Mouse (Mus musculus) lung, adult 2 months (tissue): ENCODE data around the gene Slc39a10. TPM values are rescaled to one million over a fixed set of nuclear protein-coding genes. Genes with fewer than 3 reads are reported as not detected.
A peak's percentile ranks its signal among the peaks of the same experiment; 100 is the strongest.

Experiments used
- DNase-seq: peaks from one replicate; pipeline ENCODE4 v3.0.0; 2022
- H3K4me1 ChIP-seq: fragments of 200-500 bp; 2 replicates; pipeline ENCODE4 v1.6.1; 2011; ENCODE audit warnings: low read length; ENCODE audit not compliant: control insufficient read depth, insufficient read depth
- H3K4me3 ChIP-seq: fragments of 200-500 bp; replicated peaks from 2 replicates; pipeline ENCODE3; 2011; ENCODE audit warnings: low read depth, mild to moderate bottlenecking, control low read depth, low read length; ENCODE audit errors: extremely low read depth
- CTCF ChIP-seq: fragments of 200-500 bp; IDR thresholded peaks from 2 replicates; pipeline ENCODE4 v1.5.1; 2011; ENCODE audit warnings: mild to moderate bottlenecking, low read length, control low read depth; ENCODE audit not compliant: insufficient read depth
- POLR2A ChIP-seq: fragments of 200-500 bp; IDR thresholded peaks from 2 replicates; pipeline ENCODE4 v1.6.1; 2011; ENCODE audit warnings: low read depth, mild to moderate bottlenecking, control low read depth, low read length, borderline replicate concordance; ENCODE audit errors: extremely low read depth
- WGBS: fragments of 180-500 bp; shearing (Covaris S2); methylation state at CpG from one replicate; pipeline ENCODE4 v1.1.7; 2018; 5-methylcytosine and 5-hydroxymethylcytosine counted together
- polyA plus RNA-seq: library from polyadenylated mRNA; depleted of rRNA; stranded (reverse); fragments of >200 nt; gene quantifications from 2 replicates; pipeline ENCODE4 v1.2.3, GENCODE M21; 2012

The Slc39a10 gene
- polyA plus RNA-seq, 1 experiment: 8.1 TPM

- Histone ChIP-seq H3K4me3 (peak overlapping the region; percentile 73), H3K4me1 (peaks cover 8% of the 10 kb centered on the region)
- no peak for DNase-seq
- peak; percentile 24; the same call in 1 of the 2 replicates for TF ChIP-seq POLR2A
- no peak for TF ChIP-seq CTCF
- 2% methylated on average over 74 of the region's 75 CpGs for WGBS
Measured at GRCm38 (mm10) chr1:46852600-46853272, 39.9 kb downstream of the Slc39a10 start.

GRCm38 (mm10) chr1:46852216-46852599 lies 40.4 kb downstream of the Slc39a10 start:
- no peak for TF ChIP-seq CTCF
- TF ChIP-seq POLR2A: no peak
- WGBS: 3% methylated on average over 4 of the region's 4 CpGs
- Histone ChIP-seq H3K4me3 (peak overlapping the region; percentile 73), H3K4me1 (peaks cover 8% of the 10 kb centered on the region)
- no peak for DNase-seq

- TF ChIP-seq POLR2A (no peak), CTCF (no peak)
- Histone ChIP-seq H3K4me3 (no peak overlapping the region), H3K4me1 (peaks cover 8% of the 10 kb centered on the region)
- DNase-seq: no peak
- WGBS: 42% methylated on average over 4 of the region's 4 CpGs
Measured at GRCm38 (mm10) chr1:46851586-46851985, 41.1 kb downstream of the Slc39a10 start.

- TF ChIP-seq CTCF: 0 out of 2 replicates have a peak, but pooled peaks have one; percentile 0
- TF ChIP-seq POLR2A: no peak
- H3K4me3 ChIP-seq: no peak overlapping the region
- no peak for DNase-seq
- 28% methylated on average over 1 of the region's 1 CpGs for WGBS
- peaks cover 6% of the 10 kb centered on the region for H3K4me1 ChIP-seq
Measured at GRCm38 (mm10) chr1:46849758-46850157, 42.9 kb downstream of the Slc39a10 start.

GRCm38 (mm10) chr1:46845221-46845620 lies 47.4 kb downstream of the Slc39a10 start:
- TF ChIP-seq POLR2A: no peak
- TF ChIP-seq CTCF: no peak
- DNase-seq: no peak
- WGBS: 69% methylated on average over 5 of the region's 5 CpGs
- H3K4me3 ChIP-seq: no peak overlapping the region
- H3K4me1 ChIP-seq: peaks cover 2% of the 10 kb centered on the region; the same call in 1 of the 2 replicates

- DNase-seq: no peak
- no peaks in the 10 kb centered on the region for H3K4me1 ChIP-seq
- TF ChIP-seq POLR2A (no peak), CTCF (no peak)
- H3K4me3 ChIP-seq: no peak overlapping the region
- 84% methylated on average over 2 of the region's 2 CpGs for WGBS
Measured at GRCm38 (mm10) chr1:46844281-46844680, 48.4 kb downstream of the Slc39a10 start.

- no peak for TF ChIP-seq POLR2A
- no peak for TF ChIP-seq CTCF
- H3K4me3 ChIP-seq: no peak overlapping the region
- H3K4me1 ChIP-seq: no peaks in the 10 kb centered on the region
- WGBS: 52% methylated on average over 4 of the region's 4 CpGs
- DNase-seq: no peak
Measured at GRCm38 (mm10) chr1:46843406-46843805, 49.2 kb downstream of the Slc39a10 start.

- H3K4me1 ChIP-seq: no peaks in the 10 kb centered on the region
- TF ChIP-seq POLR2A (no peak), CTCF (no peak)
- 87% methylated on average over 5 of the region's 5 CpGs for WGBS
- H3K4me3 ChIP-seq: no peak overlapping the region
- DNase-seq: no peak
Measured at GRCm38 (mm10) chr1:46831927-46832326, 60.7 kb downstream of the Slc39a10 start.

- WGBS: 88% methylated on average over 2 of the region's 2 CpGs
- Histone ChIP-seq H3K4me1 (no peaks in the 10 kb centered on the region), H3K4me3 (no peak overlapping the region)
- no peak for DNase-seq
- TF ChIP-seq CTCF: no peak
- no peak for TF ChIP-seq POLR2A
Measured at GRCm38 (mm10) chr1:46830066-46830843, 62.4 kb downstream of the Slc39a10 start.
